Mouse (Mus musculus) mouse trophoblast stem cell (cell line): ENCODE data around the gene Avil.

Experiments
- in situ Hi-C, 2 experiments: fragments of 300-500 bp; cut with MseI, MboI; formaldehyde crosslinking; loops; 2 replicates in 1 of 2; 3 replicates in 1 of 2; pipeline ENCODE4 v1.15.1; 2025

Gene Avil

DNA sequence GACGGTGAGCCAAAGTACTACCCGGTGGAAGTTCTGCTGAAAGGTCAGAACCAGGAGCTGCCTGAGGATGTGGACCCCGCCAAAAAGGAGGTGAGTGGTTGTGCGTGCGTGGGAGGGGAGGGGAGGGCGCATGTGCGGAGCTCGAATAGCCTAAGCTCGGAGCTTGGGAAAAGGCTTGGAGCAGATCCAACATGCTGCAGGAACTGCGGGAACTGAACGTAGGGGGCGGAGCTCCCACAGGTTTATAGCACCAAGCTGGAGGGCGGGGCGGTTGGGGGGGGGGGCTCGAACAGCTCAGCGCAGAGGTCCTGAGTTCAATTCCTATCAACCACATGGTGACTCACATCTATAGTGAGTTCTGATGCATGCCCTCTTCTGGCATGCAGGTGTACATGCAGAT, 17.9 kb downstream of the Avil start:
- in situ Hi-C loops: no loop called here

DNA sequence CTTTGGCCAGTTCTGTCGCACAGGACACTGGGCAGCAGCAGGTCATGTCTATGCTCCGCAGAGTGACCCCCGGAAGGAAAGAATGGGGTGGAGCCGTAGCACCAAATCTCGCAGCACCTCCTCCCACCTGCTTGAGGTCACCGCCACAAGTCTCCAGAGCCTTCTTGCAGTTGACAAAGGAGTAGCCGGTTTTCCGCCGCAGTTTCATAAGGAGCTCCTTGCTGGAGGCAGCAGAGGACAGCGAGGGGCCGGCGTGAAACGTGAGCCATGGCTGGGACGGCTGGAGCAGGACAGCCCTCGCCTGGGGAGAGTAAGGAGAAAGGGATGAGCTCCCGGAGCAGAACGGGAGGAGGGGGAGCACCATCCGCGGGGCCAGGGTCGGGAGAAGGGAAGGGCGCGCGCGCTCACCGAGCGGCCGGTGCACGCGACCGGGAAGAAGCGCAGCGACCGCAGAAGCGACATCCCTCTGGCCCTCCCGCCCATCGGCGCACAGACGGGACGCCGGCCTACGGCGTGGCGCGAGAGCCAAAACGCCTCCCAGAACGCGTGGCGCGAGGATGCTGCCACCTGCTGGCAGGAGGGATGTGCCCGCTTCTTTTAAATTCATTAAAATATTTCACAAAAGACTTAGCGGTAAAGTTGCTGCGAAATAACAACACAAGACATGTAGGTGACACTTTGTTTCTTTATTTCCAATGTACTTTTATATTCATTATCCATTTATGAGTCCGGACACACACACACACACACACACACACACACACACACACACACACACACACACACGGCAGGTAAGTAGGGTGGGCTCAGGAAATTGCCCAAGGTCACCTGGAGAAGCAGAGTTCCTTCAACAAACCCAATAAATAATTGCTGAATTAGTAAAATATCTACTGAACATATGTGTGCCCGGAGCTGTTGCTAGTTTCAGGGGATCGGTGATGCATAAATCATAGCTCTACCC, 30.1 kb downstream of the Avil start, which contains the start of gene Tsfm:
Gene Tsfm, minus strand, starts transcription at position 505 of the 961 bp plus-strand sequence.
- in situ Hi-C loops: no loop called here

DNA sequence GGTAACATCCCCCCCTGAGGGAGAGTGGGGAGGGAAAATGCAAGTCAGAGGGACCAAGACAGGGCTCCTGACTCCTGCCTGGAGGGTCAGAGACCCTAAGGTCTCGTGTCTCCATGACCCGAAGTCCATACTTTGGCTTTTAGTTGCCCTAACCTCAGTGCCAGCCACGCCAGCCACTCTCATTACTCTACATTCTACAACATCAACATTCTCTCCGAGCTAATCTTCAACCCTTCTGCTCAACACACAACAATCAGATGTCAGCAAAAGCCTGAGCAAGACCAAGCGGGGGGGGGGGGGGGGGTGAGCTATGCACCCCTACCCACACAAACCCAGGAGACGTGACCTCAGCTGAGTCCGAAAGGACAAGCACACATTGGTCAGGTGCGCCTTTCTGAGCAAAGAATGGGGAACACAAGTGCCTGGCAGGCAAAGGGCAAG, 32.8 kb downstream of the Avil start:
- in situ Hi-C loops: no loop called here

DNA sequence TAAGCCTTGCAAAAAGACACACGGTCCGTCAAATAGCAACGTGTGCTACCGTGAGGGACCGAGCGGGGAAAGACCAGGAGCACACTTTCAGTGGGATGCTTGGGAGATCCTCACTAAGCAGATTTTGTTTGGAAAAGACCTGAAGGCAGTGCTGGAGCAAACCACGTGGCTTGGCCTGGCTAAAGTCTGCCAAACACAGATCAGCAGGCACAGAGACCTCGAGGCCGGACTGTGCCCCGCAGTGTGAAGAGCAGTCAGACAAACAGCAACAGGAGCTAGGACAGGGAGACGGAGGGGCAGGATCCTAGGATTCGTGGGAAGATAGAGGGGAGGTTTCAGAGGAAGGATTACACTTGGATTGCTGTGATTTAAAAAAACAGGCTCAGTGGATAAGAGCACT, 35.8 kb downstream of the Avil start:
- in situ Hi-C loops: no loop called here

DNA sequence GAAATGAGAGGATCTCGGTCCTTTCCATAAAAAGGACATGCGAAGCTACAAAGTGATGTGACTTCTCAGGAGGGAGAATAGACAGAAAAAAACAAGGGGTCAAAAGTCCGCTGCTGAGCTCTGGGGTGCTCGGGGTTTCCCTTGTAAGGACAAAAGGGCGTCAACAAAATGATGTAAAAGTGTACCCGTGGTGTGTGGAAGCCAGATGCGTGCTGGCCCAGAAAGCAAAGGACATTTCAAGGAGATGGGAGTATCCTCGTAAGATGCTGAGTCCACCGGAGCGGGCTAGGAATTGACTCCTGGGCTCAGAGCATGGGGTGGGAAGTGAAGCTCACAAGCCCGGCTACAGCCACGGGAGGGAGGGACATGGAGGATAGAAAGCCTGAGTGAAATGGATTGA, 37.1 kb downstream of the Avil start:
- in situ Hi-C loops: no loop called here

DNA sequence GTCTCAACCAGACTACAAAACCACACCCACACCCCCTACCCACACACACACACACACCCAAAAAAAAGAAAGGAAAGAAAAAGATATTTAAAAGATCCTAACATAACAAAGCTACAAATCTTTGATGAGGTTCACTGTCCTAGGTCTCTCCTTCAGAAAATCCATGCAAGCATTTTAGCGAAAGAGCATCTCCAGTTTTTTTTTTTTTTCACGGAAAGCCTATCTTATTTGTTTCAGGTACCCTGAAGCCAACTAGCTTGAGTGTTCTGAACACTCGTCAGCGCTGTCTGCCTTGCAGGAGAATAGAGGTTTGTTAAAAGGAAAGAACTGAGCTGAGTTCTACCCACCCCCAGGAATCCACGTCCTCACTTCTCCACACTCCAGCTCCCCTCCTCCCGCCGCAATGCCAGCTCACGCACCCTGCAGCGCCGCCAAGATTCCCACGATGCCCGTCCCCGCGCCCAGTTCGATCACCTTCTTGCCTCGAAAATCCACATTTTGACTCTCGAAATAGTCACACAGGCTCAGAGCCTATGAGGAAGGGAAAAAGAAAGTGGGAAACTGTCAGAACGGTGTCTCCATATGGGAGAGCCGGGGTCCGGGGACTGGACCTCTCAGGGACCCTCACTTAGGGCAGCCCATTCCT, 40.2 kb downstream of the Avil start:
- in situ Hi-C loops: no loop called here

DNA sequence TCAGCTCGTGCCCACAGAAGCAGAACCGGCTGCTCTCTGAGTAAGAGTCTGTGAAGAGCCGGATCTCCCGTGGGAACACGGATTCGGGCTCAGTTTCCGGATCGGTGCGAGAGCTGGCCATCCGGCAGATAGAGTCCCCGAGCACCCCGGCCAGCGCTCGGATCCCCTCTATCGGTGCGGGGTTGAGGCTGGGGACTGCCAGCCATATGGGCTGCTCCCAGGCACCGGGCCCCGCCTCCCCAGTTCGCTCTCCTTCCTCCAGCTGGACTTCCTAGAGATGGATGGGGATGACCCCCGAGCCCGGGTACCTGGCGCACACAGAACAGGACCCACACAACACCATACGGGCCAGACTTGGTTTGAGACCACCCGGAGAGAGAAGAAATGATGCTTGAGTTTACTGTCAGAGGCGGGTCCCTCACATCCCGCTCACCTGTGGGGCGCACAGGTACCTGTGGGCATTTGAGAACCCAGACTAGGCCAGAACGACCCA, 40.8 kb downstream of the Avil start, which contains the start of the genes Mettl1 and Eef1akmt3:
Gene Mettl1, plus strand, starts transcription at position 141 of the 493 bp plus-strand sequence.
Gene Eef1akmt3, minus strand, starts transcription at position 240 of the 493 bp plus-strand sequence.
- in situ Hi-C loops: no loop called here

DNA sequence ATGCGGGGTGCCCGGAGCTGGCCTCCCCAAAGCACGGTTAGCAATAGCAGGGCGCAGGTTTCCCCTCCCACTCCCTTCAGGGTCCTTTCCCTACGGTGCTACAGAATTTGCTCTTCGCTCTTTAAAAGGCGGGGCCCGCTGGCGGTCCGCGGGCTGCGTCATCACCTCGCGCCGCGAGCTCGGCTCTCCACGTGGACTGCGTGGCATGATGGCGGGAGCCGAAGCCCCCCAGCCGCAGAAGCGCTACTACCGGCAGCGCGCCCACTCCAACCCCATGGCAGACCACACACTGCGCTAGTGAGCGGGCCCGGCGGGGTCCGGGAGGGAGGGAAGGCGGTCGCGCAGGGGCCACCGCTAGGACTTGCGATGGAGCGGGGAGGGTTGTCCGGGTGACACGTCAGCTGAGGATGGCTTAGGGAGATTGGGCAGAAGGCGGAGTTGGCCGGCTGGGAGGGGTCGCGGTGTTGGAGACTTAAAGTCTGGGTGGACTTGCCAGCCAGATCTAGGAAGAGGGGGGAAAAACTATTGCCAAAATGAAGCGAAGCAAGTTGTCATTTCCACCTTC, 41.3 kb downstream of the Avil start:
- in situ Hi-C loops: no loop called here

DNA sequence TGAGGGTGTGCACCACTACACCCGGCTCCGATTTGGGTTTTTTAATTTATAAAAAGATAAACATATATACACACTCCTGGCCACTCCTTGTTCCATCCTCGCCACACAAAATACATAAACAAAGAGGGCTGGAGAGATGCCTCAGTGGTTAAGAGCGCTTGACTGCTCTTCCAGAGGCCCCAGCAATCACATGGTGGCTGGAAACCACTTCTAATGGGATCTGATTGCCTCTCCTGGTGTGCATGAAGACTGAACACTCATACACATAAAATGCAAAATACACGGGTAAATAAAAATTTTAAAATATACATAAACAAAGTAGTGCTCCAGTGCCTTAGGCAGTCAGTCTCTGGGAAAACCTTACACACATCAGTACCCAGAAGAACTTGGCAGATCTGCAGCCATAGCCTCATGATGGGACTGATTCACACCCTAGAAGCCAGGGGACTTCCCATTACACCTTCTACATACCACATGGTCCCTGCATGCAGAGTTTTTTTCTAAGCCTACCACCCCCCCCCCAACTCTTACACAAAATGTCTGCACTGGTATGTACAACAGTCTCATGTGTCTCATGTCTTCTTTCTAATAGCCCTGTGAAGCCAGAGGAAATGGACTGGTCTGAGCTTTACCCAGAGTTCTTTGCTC, 42.1 kb downstream of the Avil start:
- in situ Hi-C loops: no loop called here

DNA sequence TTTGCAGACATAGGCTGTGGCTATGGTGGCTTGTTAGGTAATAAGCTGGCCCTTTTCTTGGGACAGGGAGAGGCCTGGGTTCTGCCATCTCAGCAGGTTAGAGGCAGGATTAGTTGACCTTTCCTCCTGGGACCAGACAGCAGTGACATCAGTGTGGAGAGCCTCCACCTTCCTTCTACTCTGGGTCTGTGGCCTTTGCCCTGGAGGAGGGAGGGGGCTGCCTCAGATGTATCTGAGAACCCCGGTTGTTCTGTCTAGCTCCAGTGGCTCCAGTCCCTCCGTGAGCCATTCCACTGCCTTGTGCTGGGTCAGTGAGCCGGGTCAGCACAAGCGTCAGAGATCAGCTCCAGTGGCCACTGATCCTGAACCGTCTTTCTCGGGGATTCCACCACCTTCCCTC, 42.7 kb downstream of the Avil start:
- in situ Hi-C loops: no loop called here

DNA sequence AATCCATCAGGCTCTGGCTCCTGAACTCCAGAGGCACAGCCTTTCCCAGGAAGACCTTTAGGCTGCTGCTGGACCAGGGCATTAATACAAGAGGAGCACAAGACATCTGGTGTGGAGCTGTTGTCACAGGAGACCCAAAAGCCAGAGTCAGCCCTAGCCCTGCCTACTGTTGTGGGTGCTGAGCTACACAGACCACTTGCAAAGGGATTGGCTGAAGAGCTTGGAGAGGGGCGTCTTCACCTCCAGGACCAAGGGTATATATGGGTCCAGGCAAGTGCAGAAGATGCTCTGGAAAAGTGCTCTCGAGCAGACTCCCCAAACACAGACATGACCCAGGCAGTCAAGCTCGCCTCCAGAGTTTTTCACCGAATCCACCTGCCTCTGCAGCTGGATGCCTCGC, 47.4 kb downstream of the Avil start, which contains the start of gene Cyp27b1:
Gene Cyp27b1, plus strand, starts transcription at position 297 of the 400 bp plus-strand sequence.
- in situ Hi-C loops: no loop called here

DNA sequence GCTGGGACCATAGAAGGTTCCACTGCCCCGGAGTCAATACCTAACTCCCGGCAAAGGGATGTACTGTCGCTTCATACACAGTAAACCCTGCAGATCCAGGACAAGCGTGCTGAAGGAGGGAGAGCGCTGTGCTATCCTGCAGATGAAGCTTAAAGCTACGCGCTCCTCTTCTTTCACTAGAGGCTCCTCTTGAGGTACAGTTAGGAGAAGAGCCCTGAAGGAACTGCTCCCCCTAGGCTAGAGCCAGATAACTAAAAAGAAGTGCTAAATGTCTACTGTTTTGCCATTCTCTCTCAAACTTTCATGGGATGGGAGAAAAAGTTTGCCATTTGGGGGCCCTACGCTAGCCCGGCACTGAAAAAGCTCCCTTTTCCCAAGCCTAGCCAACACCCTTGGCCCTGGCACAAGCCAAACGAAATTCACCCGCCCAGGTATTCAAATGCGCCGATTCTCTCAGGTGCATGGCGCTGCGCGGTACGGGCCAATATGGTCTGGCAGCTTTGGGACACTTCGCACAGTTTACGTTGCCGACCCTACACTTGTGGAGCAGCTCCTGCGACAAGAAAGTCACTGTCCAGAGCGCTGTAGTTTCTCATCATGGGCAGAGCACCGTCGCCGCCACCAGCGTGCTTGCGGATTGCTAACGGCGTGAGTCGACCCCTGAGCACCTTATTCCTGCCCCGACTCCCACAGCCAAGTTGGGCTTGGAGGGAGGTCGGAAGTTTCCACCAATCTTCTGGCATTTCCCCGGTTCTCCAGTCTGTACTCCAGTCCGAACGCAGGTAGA, 48.3 kb downstream of the Avil start:
- in situ Hi-C loops: no loop called here

DNA sequence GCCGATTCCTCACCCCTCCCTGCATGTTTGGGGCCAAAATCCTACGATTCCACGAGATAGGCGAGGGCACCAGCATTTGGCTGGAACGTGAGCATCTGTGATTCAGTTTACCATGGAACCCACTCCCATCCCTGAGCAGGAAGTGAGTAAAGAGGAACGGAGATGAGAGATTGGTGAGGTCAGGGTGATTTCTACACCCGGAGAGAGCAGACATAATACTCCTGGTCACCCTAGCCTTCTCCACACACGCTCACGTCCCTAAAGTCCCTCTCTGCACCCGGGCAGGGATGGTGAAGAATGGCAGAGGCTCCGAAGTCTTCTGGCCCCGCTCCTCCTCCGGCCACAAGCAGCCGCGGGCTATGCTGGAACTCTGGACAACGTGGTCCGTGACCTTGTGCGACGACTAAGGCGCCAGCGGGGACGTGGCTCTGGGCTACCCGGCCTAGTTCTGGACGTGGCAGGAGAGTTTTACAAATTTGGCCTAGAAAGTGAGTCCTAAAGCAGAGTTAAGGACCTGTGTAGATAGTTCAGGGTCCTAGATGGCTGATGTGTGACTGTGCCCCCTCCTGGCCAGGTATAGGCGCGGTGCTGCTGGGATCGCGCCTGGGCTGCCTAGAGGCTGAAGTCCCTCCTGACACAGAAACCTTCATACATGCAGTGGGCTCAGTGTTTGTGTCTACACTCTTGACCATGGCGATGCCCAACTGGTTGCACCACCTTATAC, 49.0 kb downstream of the Avil start:
- in situ Hi-C loops: no loop called here

DNA sequence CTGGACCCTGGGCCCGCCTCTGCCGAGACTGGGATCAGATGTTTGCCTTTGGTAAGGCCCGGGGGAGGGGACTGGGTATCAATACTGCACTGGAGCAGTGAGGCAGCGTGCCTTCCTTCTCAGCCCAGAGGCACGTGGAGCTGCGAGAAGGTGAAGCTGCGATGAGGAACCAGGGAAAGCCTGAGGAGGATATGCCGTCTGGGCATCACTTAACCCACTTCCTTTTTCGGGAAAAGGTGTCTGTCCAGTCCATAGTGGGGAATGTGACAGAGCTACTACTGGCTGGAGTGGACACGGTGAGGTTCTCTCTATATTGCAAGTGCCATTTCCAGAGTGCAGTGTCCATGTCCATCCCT, 49.6 kb downstream of the Avil start:
- in situ Hi-C loops: no loop called here

DNA sequence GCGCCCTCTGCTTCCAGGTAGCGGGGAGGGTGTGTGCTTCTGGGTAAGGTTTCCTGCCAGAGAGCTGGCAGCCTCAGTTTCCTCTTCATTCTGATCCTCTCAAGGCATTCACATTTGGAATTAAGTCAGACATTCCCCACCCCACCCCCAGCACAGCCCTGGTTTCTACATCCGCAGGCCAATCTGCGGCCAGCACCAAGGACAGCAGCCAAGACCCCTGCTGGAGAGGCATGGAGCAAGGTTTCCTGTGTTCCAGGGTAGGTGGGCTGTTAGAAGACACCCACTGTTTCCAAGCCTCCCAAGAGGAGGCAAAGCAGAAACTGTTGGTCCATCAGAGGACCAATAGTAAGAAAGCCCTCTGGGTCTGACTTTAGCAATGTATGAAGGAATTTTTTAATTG, 54.1 kb downstream of the Avil start:
- in situ Hi-C loops: no loop called here

DNA sequence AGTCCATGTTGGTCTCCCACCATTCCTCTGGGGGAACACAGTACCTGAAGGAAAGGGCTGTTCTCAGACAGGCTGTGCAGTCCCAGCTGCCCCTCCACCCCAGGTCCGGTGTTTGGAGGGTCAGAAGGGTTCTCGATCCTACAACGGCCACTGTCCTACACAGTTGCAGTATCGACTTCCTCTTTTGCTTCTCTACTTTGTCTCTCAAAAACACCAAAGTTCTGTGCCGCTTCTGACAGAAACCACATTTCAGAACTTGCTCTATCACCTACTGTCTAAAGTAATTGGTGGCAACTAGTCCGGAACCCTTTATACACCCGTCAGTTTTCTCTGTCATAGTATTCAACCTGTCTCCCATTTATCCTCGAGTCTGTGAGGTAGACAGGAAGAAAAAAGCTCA, 54.9 kb downstream of the Avil start:
- in situ Hi-C loops: no loop called here

DNA sequence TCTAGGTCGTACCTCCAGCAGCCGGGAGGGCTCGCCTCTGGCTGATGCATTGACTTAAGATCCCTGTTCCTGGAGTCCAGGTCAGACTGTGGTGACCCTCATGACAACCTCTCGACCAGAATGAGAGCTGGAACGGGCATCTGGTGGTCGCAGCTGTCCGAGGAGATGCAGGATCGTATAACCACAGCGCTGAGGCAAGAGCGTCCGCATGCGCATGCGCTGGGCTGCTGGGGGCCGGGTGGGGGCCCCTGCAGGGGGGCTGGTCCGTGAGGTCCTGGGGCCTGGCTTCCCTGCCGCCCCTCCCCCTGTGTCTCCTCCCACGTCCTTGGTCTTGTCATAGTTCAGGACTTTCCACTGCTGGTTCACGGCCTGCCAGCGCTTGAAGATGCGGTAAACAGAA, 56.0 kb downstream of the Avil start:
- in situ Hi-C loops: no loop called here

DNA sequence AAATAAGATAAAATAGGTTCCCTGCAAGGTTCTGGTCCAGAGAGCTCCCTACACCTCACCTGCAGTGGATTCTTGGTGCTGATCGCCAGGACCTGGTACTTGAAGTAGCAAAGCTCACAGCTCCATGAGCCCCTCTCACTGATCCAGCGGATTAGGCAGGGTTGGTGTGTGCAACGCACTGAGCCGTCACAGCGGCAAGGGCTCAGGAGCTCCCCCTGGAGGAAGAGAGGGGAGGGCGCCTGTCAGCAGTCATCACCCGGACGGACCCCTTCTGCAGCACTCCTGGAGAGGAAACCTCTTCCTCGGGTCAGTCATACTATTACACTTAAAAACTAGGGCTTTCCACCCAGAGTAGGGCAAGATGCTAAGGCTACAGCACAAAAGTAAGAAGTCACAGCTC, 57.7 kb downstream of the Avil start:
- in situ Hi-C loops: no loop called here

DNA sequence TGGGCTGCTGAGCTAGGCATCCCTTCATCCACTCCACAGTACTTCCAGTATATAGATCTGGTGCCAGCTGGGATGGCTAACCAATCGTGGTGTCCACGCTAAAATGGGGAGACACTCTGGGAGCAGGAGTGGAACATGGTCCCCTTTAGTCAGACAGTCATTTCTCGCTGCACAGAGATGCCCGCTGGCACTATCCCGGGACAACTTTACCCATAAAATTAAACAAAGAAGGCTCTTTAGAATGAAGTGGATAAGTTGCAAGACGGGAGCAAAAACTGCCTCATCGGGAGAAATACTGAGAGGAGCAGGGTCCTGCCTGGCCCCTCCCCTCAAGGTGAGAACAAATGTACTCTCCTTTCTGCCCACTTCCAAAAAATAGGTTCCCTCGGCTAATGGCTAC, 58.2 kb downstream of the Avil start:
- in situ Hi-C loops: no loop called here
